Mouse (Mus musculus): ENCODE results near the gene Jam3.

Gene Jam3

GRCm38 (mm10) chr9:27154763-27155530 is at the start of gene Jam3:
Gene Jam3 (minus strand): TSS chr9:27155421.
- peak; percentile 95 to 96 for DNase-seq

- no peak for DNase-seq
These were observed 49.0 kb upstream of the Jam3 start for GRCm38 (mm10) chr9:27204201-27204600.

- DNase-seq: peak; percentile 48 to 76
These were observed 47.9 kb upstream of the Jam3 start for GRCm38 (mm10) chr9:27203134-27203533.

DNA sequence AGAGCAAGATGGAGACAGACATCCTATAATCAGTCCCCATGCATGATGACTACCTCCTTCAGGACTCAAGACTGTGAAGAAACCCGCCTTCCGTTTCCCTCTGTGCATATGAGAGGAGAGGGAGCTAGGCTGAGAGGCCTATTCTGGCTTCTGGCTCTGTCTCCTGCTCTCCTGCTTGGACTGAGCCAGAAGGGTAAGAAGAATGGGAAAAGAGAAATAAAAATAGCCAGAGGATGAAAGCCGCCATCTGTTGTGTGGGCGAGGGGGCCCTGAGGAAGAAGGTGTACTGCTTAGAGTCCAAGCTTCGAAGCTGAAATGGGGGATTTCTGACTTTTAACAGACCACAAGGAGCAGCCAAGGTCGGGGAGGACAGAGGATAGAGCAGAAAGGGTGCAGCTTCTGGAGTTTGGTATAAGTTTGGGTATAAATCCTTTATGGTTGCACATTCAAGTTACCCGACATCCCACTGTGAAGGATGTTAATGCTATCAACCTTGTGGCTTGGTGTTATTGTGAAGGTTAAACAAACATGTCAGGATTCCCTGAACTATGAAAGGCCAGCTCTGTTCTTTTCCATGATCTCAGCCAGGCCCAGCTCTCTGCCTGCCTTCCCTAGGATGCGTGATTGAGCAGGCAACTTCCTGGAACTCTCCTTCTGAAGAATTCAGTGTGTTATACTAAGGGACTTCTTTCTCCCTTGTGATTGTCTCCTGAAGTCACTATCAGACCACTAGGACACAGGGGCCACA is 46.4 kb upstream of the Jam3 start:
- DNase-seq: no peak

DNA sequence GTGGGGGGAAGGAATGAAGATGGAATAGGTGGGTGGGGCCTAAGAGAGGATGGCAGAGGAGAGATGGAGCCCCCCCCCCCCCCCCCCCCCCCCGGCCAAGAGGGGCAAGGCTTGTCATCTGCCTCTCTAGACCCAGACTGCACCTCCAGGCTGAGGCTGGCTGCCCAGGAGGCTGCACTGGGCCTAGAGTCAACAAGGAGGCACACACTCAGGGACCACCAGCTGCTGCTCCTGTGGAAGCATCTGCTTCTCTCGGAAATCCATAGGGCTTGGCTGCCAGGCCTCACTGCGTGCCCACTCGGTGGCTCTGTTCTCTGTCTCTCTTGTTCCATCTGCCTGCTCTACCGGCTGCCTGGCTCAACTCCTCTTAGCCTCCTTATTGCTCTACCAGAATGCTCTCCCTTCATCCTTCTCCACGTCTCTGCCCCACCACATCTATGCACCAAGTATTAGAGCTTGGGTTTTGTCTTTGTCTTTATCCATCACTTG is 38.4 kb upstream of the Jam3 start:
- DNase-seq: no peak

- peak in 1 of 2 experiments; percentile 43 for DNase-seq
These were observed 37.8 kb upstream of the Jam3 start for GRCm38 (mm10) chr9:27192761-27193591.

GRCm38 (mm10) chr9:27192001-27192760 is 37.0 kb upstream of the Jam3 start:
- peak; percentile 94 to 96 for DNase-seq

DNA sequence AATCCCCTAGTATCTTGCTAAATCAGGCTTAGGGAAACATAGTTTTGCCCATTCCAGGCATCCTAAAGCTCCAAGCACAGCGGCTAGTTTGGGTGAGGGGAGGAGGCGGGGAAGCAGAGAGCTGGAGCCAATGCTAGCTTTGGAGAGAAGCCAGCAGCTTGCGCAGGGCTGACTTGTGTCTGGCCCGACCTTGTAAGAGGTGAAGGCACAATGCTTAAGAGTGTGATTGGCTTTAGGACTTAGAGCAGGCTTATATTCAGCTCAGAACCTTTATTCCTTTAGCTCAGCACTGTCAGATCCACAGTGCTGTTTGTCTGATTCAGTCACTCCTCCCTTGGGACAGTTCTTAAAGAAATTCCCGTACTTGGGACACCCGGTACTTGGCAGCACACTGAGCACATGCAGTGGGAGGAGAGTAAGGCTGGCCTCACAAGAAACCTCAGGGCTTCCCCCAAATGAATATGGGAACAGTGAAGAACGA is 36.3 kb upstream of the Jam3 start:
- DNase-seq: peak; percentile 86 to 89

DNA sequence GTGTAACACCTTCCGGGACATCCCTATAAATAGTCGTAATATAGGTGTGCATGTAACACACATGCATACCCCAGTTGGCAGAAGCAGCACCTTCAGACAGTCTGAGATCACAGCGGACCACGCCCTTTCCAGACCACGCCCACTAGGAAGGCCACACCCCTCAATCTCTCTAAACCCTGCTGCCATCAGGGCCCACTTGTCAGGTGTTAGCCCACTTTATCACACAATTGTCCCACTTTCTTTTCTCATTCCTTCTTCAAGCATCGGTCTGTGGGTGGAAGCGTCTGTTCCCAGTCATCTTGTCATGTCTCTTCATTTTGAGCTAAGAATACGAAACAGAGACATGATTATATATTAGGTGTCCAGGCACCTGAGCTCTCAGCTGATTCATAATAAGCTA is 35.2 kb upstream of the Jam3 start:
- DNase-seq: no peak

DNA sequence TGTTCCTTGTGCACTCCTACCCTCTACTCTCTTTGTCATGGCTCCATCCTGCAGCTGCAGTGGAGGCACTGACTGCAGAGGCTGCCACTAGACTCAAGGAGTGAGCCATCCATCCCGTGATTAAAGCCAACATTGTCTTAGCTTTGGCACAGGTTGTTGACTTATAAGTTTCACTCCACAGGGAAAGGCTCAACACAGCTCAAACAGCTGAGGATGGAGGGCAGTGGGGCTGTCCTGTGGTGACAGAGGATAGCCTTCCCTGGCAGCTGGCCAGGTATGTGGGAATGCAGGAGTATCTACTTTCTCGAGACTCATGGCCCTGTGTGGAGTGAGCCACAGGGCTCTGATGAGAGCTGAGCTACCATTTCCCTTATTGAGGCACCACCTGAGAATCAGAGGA is 34.1 kb upstream of the Jam3 start:
- DNase-seq: peak in 1 of 2 experiments; percentile 32

DNA sequence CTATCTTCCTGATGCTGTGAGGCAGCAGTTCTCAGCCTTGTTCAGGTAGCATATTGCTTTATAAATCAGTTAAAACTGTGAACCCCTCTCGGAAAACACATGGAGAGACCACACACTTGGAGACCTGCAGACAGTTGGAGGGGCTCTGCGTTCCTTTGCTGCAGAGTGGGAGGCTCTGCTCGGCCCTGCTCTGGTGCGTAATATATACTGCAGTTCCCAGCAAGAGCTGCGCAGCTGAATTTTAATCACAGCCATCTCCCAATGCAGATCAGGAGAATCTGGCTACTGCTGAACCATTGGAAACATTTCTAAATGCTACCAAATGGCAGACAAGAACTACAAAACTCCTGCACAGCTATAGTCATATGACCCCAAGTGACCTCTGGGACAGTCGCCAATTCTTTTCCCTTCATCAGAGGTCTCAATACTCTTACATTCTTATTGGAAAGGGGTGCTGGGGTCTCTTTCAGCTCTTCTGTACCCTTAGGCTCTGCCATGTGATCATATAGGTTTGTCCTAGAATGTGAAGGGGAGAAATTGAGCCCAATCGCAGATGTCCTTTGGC is 33.5 kb upstream of the Jam3 start:
- DNase-seq: no peak

DNA sequence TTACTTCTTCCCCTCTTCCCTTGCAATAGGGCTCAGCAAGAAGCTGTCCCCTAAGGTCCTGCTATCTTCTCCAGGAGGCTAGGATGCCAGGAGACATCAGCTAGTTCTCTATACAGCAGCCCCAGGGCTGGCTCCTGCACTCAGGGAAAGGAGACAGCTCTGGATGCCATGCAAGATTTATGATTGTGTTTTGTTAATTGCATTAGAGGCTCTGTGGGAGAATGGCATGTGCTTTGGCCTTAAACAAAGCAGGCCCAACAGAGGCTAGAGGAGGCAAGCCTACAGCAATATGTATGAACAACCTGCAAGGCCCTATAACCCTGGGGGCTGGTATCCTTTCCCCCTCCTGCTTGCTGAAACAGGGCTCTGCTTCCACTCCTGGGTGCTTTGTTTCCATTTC is 30.6 kb upstream of the Jam3 start:
- DNase-seq: no peak

DNA sequence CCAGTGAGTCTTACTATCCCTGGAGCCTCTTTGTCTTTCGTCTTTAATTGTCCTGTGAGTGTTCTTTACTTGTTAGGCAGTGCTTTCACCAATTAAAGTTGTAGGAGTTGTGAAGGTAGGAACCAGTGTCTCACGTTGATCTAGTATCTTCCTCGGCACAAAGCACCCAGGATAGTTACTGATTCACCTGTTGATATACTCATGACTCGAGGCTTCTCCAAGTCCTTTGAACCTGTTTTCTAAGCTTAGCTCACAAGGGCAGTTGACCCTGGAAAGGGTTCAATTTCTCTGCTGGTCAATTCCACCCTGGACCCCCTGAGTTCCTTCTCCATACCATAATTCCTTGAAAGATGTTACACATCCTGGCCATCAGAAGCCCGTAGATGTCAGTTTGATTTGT is 26.9 kb upstream of the Jam3 start:
- no peak for DNase-seq

DNA sequence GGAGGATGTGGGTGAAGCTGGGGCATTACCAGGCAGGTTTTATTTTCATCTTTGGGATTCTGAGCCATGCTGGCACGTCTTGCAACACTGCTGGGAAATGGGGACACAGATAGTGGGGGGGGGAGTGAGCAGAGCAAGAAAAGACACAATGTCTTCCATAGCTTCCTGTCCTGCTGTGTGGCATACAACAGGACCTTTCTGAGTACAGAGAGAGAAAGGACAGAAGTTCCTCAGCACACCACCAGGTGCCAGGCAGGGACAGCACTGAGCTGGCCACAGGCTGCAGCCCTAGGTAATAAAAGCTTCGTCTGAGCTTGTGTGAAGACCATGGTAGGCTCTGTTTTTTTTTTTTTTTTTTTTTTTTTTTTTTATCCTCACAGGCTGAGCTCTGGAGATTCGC is 25.3 kb upstream of the Jam3 start:
- DNase-seq: no peak

DNA sequence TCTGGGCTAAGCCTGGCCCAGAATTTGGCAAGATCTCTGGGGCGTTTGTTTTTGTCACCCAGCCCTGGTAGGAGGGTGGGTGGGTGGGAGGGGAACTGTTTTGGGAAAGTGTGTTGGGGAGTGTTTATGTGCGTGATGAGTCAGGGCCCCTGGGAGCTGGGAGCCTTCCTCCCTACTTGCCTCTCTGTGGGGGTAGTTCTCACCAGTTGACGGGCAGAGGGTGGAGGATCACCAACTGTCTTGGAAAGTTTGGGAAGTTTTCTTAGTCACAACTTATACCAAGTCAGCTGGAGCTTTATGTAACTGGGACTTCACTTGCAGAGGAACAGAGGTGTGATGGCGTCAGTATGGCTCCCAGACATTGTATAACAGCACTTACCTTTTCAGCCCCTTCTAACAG is 23.7 kb upstream of the Jam3 start:
- DNase-seq: no peak

DNA sequence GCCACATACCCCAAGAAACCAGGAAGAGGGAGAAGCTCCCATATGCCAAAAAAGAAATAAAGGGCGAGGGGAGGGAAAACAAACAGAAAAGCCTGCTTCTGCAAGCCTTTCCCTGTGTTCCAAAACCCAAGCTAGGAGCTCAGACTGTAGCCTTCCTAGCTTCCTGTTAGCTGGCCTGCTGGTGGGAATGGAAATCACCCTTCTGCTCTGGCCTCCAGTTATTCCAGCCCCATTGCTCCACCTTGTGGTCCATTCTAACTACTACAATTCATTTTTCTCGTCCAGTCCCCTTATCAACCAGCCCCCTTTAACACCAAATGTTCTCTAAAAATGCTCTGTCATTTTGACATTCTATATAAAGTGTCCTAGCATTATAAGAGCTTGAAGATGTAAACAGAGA is 20.9 kb upstream of the Jam3 start:
- DNase-seq: peak; percentile 74 to 76

GRCm38 (mm10) chr9:27175682-27176081 is 20.5 kb upstream of the Jam3 start:
- DNase-seq: no peak

- no peak for DNase-seq
These were observed 20.0 kb upstream of the Jam3 start for GRCm38 (mm10) chr9:27175241-27175640.

- no peak for DNase-seq
These were observed 18.9 kb upstream of the Jam3 start for GRCm38 (mm10) chr9:27174079-27174478.

- DNase-seq: no peak
These were observed 18.4 kb upstream of the Jam3 start for GRCm38 (mm10) chr9:27173646-27174045.

DNA sequence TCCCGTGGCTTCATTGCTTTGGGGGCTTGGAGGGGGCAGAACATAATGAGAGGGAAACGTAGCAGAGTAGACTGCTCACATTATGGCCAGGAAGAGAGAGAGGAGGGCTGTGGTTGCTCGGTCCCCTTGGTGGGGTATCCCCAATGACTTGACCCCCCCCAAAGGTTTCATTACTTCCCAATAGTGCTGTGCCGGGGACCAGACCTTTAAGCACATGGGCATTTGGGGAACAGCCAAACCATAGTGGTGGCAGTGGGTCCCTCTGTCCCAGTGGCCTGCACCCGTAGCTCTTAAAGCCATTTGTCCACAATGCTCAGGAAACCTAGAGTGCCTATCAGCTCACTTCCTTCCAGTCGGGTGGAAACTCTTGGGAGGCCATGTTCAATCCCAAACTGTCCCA is 17.6 kb upstream of the Jam3 start:
- DNase-seq: no peak

DNA sequence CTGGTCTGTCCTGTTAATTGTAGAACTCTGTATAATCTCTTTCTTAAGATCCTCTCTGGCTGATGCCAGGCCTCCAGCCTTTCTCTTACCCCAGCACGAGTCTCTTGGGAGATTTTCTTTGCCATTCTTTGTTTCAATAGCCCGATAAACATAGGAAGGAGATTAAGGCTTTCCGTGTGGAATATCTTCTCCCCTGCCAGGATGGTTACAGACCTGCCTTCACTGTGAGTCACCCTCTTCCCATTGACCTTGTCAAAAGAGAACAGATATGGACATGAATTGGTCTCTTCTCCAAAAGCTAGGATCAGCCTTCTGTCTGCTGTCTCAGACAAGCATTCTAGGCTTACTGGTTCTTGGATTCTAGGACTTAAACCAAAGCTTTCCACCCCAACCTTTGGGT is 15.5 kb upstream of the Jam3 start:
- DNase-seq: no peak
